Mouse (Mus musculus) kidney, embryonic 16.5 days (tissue): ENCODE results near the gene Kcnk2. TPM values are rescaled to one million over a fixed set of nuclear protein-coding genes. Genes with fewer than 3 reads are reported as not detected.

ENCODE experiments used
- ATAC-seq: fragments of 200-750 bp; cut with Nextera tagmentation; 2 replicates; pipeline ENCODE4 v1.8.0; 2017; ENCODE audit warnings: moderate TSS enrichment; ENCODE audit not compliant: low FRiP score, low TSS enrichment
- H3K27ac ChIP-seq: fragments of 300-500 bp; sonication (generic); 2 replicates; pipeline ENCODE4 v1.5.1; 2014; ENCODE audit warnings: low read length
- H3K27me3 ChIP-seq: fragments of 300-500 bp; sonication (generic); 2 replicates; pipeline ENCODE4 v1.6.1; 2014; ENCODE audit warnings: low read length, control low read depth, mixed read lengths; ENCODE audit not compliant: insufficient read depth
- H3K36me3 ChIP-seq: fragments of 300-500 bp; sonication (generic); 2 replicates; pipeline ENCODE4 v1.6.1; 2014; ENCODE audit warnings: low read length, control low read depth, mixed read lengths; ENCODE audit not compliant: insufficient read depth
- H3K4me1 ChIP-seq: fragments of 300-500 bp; sonication (generic); 2 replicates; pipeline ENCODE4 v1.6.1; 2014; ENCODE audit warnings: low read length, control low read depth, mixed read lengths; ENCODE audit not compliant: insufficient read depth
- H3K4me2 ChIP-seq: fragments of 300-500 bp; sonication (generic); replicated peaks from 2 replicates; pipeline ENCODE4 v1.6.1; 2014; ENCODE audit warnings: low read depth, low read length
- H3K4me3 ChIP-seq: fragments of 300-500 bp; sonication (generic); 2 replicates; pipeline ENCODE4 v1.5.1; 2014; ENCODE audit warnings: mild to moderate bottlenecking, low read length
- H3K9ac ChIP-seq: fragments of 300-500 bp; sonication (generic); replicated peaks from 2 replicates; pipeline ENCODE4 v1.6.1; 2014; ENCODE audit warnings: low read length
- H3K9me3 ChIP-seq: fragments of 300-500 bp; sonication (generic); 2 replicates; pipeline ENCODE4 v1.6.1; 2016; ENCODE audit warnings: low read length, control low read depth
- WGBS: fragments of 180-500 bp; shearing (Covaris S2); extraction: QIAGEN DNeasy Blood & Tissue Kit; methylation state at CpG from one replicate; pipeline ENCODE4 v1.1.7; 2014; 5-methylcytosine and 5-hydroxymethylcytosine counted together
- polyA plus RNA-seq: library from polyadenylated mRNA; unstranded; fragments of >200 nt; fragmentation: Nextera tagmentation; extraction: Ambion mirVana; gene quantifications from 2 replicates; pipeline ENCODE4 v1.2.1, GENCODE M21; 2015

Kcnk2 gene
- polyA plus RNA-seq, 1 experiment from 2014 or later, result 1.9 TPM

GRCm38 (mm10) chr1:189351804-189352203, 50.3 kb downstream of the Kcnk2 start:
- ATAC-seq, result no peak
- WGBS, result 92% methylated on average over 6 of the region's 6 CpGs
- Histone ChIP-seq H3K4me2 (no peak overlapping the region), H3K4me1 (no peaks in the 10 kb centered on the region), H3K27me3 (no peaks in the 10 kb centered on the region), H3K36me3 (no peaks in the 10 kb centered on the region), H3K4me3 (no peak overlapping the region), H3K9ac (no peak overlapping the region), H3K9me3 (peaks cover 5% of the 10 kb centered on the region; the same call in 1 of the 2 replicates), H3K27ac (no peak overlapping the region)

GRCm38 (mm10) chr1:189349205-189349604, 52.9 kb downstream of the Kcnk2 start:
- WGBS, result 90% methylated on average over 5 of the region's 5 CpGs
- H3K36me3 ChIP-seq, result no peaks in the 10 kb centered on the region
- H3K9ac ChIP-seq, result no peak overlapping the region
- H3K4me3 ChIP-seq, result no peak overlapping the region
- peaks cover 5% of the 10 kb centered on the region; the same call in 1 of the 2 replicates for H3K9me3 ChIP-seq
- H3K27me3 ChIP-seq, result peaks cover 10% of the 10 kb centered on the region
- no peak overlapping the region for H3K4me2 ChIP-seq
- H3K27ac ChIP-seq, result no peak overlapping the region
- H3K4me1 ChIP-seq, result no peaks in the 10 kb centered on the region
- no peak for ATAC-seq

- Histone ChIP-seq H3K4me2 (no peak overlapping the region), H3K4me3 (no peak overlapping the region), H3K4me1 (peaks cover 6% of the 10 kb centered on the region; the same call in 1 of the 2 replicates), H3K27me3 (peaks cover 32% of the 10 kb centered on the region), H3K9me3 (peaks cover 5% of the 10 kb centered on the region; the same call in 1 of the 2 replicates), H3K9ac (no peak overlapping the region), H3K36me3 (no peaks in the 10 kb centered on the region), H3K27ac (no peak overlapping the region)
- ATAC-seq, result no peak
- 53% methylated on average over 5 of the region's 5 CpGs for WGBS
Observed at GRCm38 (mm10) chr1:189345166-189345565, 56.9 kb downstream of the Kcnk2 start.

GRCm38 (mm10) chr1:189343301-189344251, 58.5 kb downstream of the Kcnk2 start:
- WGBS, result 1% methylated on average over 81 of the region's 82 CpGs
- H3K27me3 ChIP-seq, result peaks cover 32% of the 10 kb centered on the region
- H3K36me3 ChIP-seq, result no peaks in the 10 kb centered on the region
- peak overlapping the region; percentile 58 for H3K4me3 ChIP-seq
- peak; percentile 85 for ATAC-seq
- H3K9me3 ChIP-seq, result no peaks in the 10 kb centered on the region
- H3K4me1 ChIP-seq, result peaks cover 6% of the 10 kb centered on the region; the same call in 1 of the 2 replicates
- H3K4me2 ChIP-seq, result peak overlapping the region; percentile 100
- H3K27ac ChIP-seq, result no peak overlapping the region
- peak overlapping the region; percentile 73 for H3K9ac ChIP-seq

- H3K9me3 ChIP-seq, result no peaks in the 10 kb centered on the region
- 5% methylated on average over 30 of the region's 30 CpGs for WGBS
- no peaks in the 10 kb centered on the region for H3K36me3 ChIP-seq
- H3K4me2 ChIP-seq, result peak overlapping the region; percentile 100
- H3K9ac ChIP-seq, result no peak overlapping the region
- H3K4me1 ChIP-seq, result peaks cover 6% of the 10 kb centered on the region; the same call in 1 of the 2 replicates
- H3K4me3 ChIP-seq, result peak overlapping the region; percentile 58
- no peak overlapping the region for H3K27ac ChIP-seq
- H3K27me3 ChIP-seq, result peaks cover 32% of the 10 kb centered on the region
- ATAC-seq, result no peak
Observed at GRCm38 (mm10) chr1:189342416-189343104, 59.5 kb downstream of the Kcnk2 start.

GRCm38 (mm10) chr1:189341381-189341917, 60.6 kb downstream of the Kcnk2 start:
- no peaks in the 10 kb centered on the region for H3K36me3 ChIP-seq
- no peak overlapping the region for H3K4me2 ChIP-seq
- H3K9me3 ChIP-seq, result no peaks in the 10 kb centered on the region
- WGBS, result 43% methylated on average over 4 of the region's 4 CpGs
- H3K27me3 ChIP-seq, result peaks cover 32% of the 10 kb centered on the region
- no peak overlapping the region for H3K9ac ChIP-seq
- no peak overlapping the region for H3K27ac ChIP-seq
- no peak for ATAC-seq
- peaks cover 6% of the 10 kb centered on the region; the same call in 1 of the 2 replicates for H3K4me1 ChIP-seq
- no peak overlapping the region for H3K4me3 ChIP-seq

GRCm38 (mm10) chr1:189315896-189316295, 86.2 kb downstream of the Kcnk2 start:
- ATAC-seq, result no peak
- Histone ChIP-seq H3K27ac (no peak overlapping the region), H3K9me3 (no peaks in the 10 kb centered on the region), H3K4me3 (no peak overlapping the region), H3K4me2 (no peak overlapping the region), H3K9ac (no peak overlapping the region), H3K4me1 (no peaks in the 10 kb centered on the region), H3K27me3 (no peaks in the 10 kb centered on the region), H3K36me3 (no peaks in the 10 kb centered on the region)
- WGBS, result 60% methylated on average over 2 of the region's 2 CpGs

- WGBS, result 66% methylated on average over 6 of the region's 6 CpGs
- H3K36me3 ChIP-seq, result no peaks in the 10 kb centered on the region
Observed at GRCm38 (mm10) chr1:189314495-189314894, 87.6 kb downstream of the Kcnk2 start.

GRCm38 (mm10) chr1:189313750-189314149, 88.3 kb downstream of the Kcnk2 start:
- no peaks in the 10 kb centered on the region for H3K4me1 ChIP-seq
- H3K36me3 ChIP-seq, result no peaks in the 10 kb centered on the region
- no peak overlapping the region for H3K4me2 ChIP-seq
- no peak overlapping the region for H3K9ac ChIP-seq
- no peak for ATAC-seq
- no peaks in the 10 kb centered on the region for H3K27me3 ChIP-seq
- no peaks in the 10 kb centered on the region for H3K9me3 ChIP-seq
- H3K4me3 ChIP-seq, result no peak overlapping the region
- 72% methylated on average over 7 of the region's 7 CpGs for WGBS
- H3K27ac ChIP-seq, result no peak overlapping the region

More at GRCm38 (mm10) chr1:189314495-189314894, 87.6 kb downstream of the Kcnk2 start:
- ATAC-seq, result no peak
- no peak overlapping the region for H3K27ac ChIP-seq
- H3K4me1 ChIP-seq, result no peaks in the 10 kb centered on the region
- no peaks in the 10 kb centered on the region for H3K9me3 ChIP-seq
- no peak overlapping the region for H3K4me3 ChIP-seq
- H3K9ac ChIP-seq, result no peak overlapping the region
- no peaks in the 10 kb centered on the region for H3K27me3 ChIP-seq
- no peak overlapping the region for H3K4me2 ChIP-seq
